Mouse (Mus musculus) limb, embryonic 14.5 days (tissue): ENCODE measurements around the gene Mdp1. TPM values are rescaled to one million over a fixed set of nuclear protein-coding genes. Genes with fewer than 3 reads are reported as not detected.

ENCODE experiments used
- ATAC-seq: fragments of 200-750 bp; cut with Nextera tagmentation; 2 replicates; pipeline ENCODE4 v1.8.0; 2017; ENCODE audit warnings: low read depth, moderate number of reproducible peaks, moderate TSS enrichment; ENCODE audit not compliant: low FRiP score
- DNase-seq: peaks from one replicate; pipeline ENCODE4 v3.0.0-alpha.2; 2015; ENCODE audit warnings: low spot score
- H3K27ac ChIP-seq: fragments of 300-500 bp; sonication (generic); replicated peaks from 2 replicates; pipeline ENCODE4 v1.5.1; 2014; ENCODE audit warnings: low read depth, mild to moderate bottlenecking, low read length, moderate library complexity, mixed read lengths
- H3K27me3 ChIP-seq: fragments of 300-500 bp; sonication (generic); 2 replicates; pipeline ENCODE4 v1.6.1; 2014; ENCODE audit warnings: low read length, mixed read lengths; ENCODE audit not compliant: control insufficient read depth, insufficient read depth
- H3K36me3 ChIP-seq: fragments of 300-500 bp; sonication (generic); 2 replicates; pipeline ENCODE4 v1.6.1; 2014; ENCODE audit warnings: mild to moderate bottlenecking, low read length, moderate library complexity, mixed read lengths; ENCODE audit not compliant: control insufficient read depth, insufficient read depth
- H3K4me1 ChIP-seq: fragments of 300-500 bp; sonication (generic); 2 replicates; pipeline ENCODE4 v1.6.1; 2014; ENCODE audit warnings: antibody characterized with exemption, low read length, mixed read lengths; ENCODE audit not compliant: control insufficient read depth, insufficient read depth
- H3K4me2 ChIP-seq: fragments of 300-500 bp; sonication (generic); replicated peaks from 2 replicates; pipeline ENCODE4 v1.6.1; 2014; ENCODE audit warnings: low read depth, mild to moderate bottlenecking, low read length, moderate library complexity; ENCODE audit not compliant: severe bottlenecking
- H3K4me3 ChIP-seq: fragments of 300-500 bp; sonication (generic); replicated peaks from 2 replicates; pipeline ENCODE4 v1.5.1; 2014; ENCODE audit warnings: low read length
- H3K9ac ChIP-seq: fragments of 300-500 bp; sonication (generic); 2 replicates; pipeline ENCODE4 v1.6.1; 2014; ENCODE audit warnings: mild to moderate bottlenecking, low read depth, low read length, moderate library complexity; ENCODE audit not compliant: severe bottlenecking
- H3K9me3 ChIP-seq: fragments of 300-500 bp; sonication (generic); 2 replicates; pipeline ENCODE4 v1.6.1; 2016; ENCODE audit warnings: low read length; ENCODE audit not compliant: control insufficient read depth
- POLR2A ChIP-seq: fragments of 200-500 bp; IDR thresholded peaks from 2 replicates; pipeline ENCODE4 v1.8.0; 2012; ENCODE audit warnings: inconsistent platforms, mild to moderate bottlenecking, moderate library complexity, borderline replicate concordance; ENCODE audit not compliant: insufficient read depth, insufficient read length; ENCODE audit errors: extremely low read depth
- WGBS: fragments of 180-500 bp; shearing (Covaris S2); extraction: QIAGEN DNeasy Blood & Tissue Kit; methylation state at CpG from one replicate; pipeline ENCODE4 v1.1.7; 2014; 5-methylcytosine and 5-hydroxymethylcytosine counted together
- polyA plus RNA-seq, 2 experiments: library from polyadenylated mRNA; depleted of rRNA in 1 of 2; stranded (reverse) in 1 of 2; unstranded in 1 of 2; fragments of >200 nt; fragmentation: Nextera tagmentation in 1 of 2; extraction: Ambion mirVana in 1 of 2; gene quantifications; 2 replicates each; pipeline versions ENCODE4 v1.2.1 to v1.2.3; 2012 to 2014

The Mdp1 gene
- 47.4 and 49.7 TPM in 2 replicates for polyA plus RNA-seq (2012; rRNA removed)
- polyA plus RNA-seq (2014; fragmentation: Nextera tagmentation; extraction: Ambion mirVana): 53.7 and 59.1 TPM in 2 replicates

DNA sequence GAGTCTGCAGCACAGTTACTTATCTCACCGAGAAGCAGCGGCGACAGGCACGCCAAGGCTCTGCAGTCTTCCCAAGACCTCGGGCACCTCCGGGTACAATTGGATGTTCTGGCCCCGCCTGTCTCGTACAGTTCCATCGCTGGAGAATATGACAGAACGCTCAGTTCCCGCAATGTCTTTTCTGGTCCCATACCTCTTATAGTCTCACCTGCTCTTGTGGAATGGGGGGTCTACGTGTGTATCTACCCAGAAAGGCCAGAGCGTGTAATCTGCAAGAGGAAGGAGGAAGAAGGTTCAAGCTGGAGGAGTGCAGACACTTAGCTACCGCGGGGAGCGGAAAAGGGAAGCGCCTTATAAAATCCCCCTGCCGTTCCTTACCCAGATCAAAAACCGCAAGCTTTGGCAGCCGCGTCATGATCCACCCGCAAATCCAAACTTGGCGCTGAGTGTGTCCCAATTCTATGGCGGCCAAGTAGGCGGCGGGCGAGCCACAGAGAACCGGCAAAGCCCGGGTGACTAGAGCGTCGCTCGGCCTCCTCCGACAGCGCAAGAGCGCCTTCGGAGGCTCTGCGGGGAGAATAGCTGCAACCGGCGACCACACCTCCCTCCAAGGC lies at the start of gene Mdp1:
Gene Mdp1 (minus strand): TSS at position 549 of the 614 bp plus-strand sequence.
- no peak for TF ChIP-seq POLR2A
- no peaks in the 10 kb centered on the region for H3K9me3 ChIP-seq
- under 1% methylated on average over 39 of the region's 39 CpGs for WGBS
- H3K27ac ChIP-seq: peak within 1 kb of the TSS; percentile 79
- H3K9ac ChIP-seq: peak within 1 kb of the TSS; percentile 68
- peak within 1 kb of the TSS; percentile 62 for H3K4me3 ChIP-seq
- H3K4me1 ChIP-seq: peaks cover 5% of the 10 kb centered on the region
- peak within 1 kb of the TSS; percentile 59 for H3K4me2 ChIP-seq
- no peaks in the 10 kb centered on the region for H3K27me3 ChIP-seq
- ATAC-seq (peak; percentile 94), DNase-seq (peak; percentile 91)
- H3K36me3 ChIP-seq: peaks cover 37% of the 10 kb centered on the region

DNA sequence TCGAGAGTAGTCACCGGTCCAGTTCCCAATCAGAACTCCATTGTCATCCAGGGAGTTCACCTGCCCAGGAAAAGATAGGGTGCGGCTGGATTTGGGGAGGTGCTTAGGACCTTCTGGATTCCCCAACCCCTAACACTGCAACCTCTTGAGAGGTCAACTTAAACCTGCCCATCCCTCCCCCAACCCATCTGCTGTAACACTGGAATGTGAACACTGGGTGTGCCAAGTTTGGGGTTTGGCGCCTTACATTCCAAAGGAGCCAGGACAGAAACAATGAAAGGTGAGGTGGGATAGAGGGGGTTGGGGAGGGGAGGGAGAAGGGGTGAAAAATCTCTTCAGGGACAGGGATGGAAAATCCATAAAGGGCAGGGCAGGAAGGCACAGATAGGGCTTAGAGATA lies 49.2 kb upstream of the Mdp1 start:
- no peaks in the 10 kb centered on the region for H3K36me3 ChIP-seq
- H3K9ac ChIP-seq: no peak overlapping the region
- H3K9me3 ChIP-seq: no peaks in the 10 kb centered on the region
- ATAC-seq: no peak
- no peak for TF ChIP-seq POLR2A
- H3K27me3 ChIP-seq: peaks cover 6% of the 10 kb centered on the region
- H3K27ac ChIP-seq: no peak overlapping the region
- no peak for DNase-seq
- no peak overlapping the region for H3K4me2 ChIP-seq
- 76% methylated on average over 4 of the region's 4 CpGs for WGBS
- H3K4me3 ChIP-seq: no peak overlapping the region
- H3K4me1 ChIP-seq: peaks cover 6% of the 10 kb centered on the region; the same call in 1 of the 2 replicates

DNA sequence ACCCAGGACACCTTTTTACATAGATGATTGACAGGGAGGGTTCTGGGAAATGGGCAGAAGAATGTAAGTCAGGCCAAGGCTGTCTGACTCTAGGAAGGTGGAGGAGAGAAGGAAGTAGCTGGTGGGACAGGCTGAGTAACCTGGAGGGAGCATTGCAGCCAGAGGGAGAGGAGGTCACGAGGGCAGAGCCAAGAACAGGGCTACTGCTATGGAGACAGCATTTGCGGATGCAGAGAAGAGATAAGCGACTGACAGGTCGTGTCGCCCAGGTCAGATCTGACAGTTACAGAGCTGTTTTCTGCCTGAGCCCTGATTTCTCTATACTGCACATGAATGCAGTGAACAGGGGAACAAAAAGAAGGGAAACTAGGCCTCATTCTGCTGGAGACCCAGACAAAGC lies 47.1 kb upstream of the Mdp1 start:
- ATAC-seq: no peak
- TF ChIP-seq POLR2A: no peak

DNA sequence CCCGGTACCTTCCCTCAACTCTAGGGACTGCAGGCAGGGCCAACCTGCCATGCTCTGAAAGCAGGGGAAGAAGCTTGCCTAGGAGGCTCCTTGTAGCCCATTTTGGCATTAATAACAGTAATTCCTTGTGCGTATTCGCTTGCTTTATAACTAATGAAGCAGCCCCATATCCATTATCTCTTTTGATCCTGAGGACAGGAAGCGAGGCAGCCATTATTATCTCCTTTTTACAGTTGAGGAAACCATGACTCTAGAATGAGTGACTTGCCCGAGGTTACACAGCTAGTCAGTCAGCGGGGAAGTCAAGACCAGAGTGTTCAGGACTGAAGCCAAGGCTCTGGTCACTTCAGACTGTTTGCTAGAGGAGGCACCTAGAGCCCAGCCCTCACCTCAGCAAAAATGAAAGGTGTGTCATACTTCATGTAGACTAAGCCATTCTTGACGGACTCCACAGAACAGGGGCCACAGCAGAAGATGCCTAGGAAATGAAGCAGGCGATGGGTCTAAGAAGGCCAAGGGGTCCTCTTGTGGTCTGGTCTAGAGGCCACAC lies 45.8 kb upstream of the Mdp1 start:
- no peaks in the 10 kb centered on the region for H3K9me3 ChIP-seq
- 91% methylated on average over 8 of the region's 8 CpGs for WGBS
- H3K4me1 ChIP-seq: no peaks in the 10 kb centered on the region
- no peak overlapping the region for H3K4me2 ChIP-seq
- no peaks in the 10 kb centered on the region for H3K36me3 ChIP-seq
- no peak for TF ChIP-seq POLR2A
- H3K27me3 ChIP-seq: no peaks in the 10 kb centered on the region
- no peak overlapping the region for H3K27ac ChIP-seq
- no peak overlapping the region for H3K9ac ChIP-seq
- ATAC-seq (no peak), DNase-seq (no peak)
- no peak overlapping the region for H3K4me3 ChIP-seq

More for the DNA sequence above, 47.1 kb upstream of the Mdp1 start:
- WGBS: 81% methylated on average over 5 of the region's 5 CpGs
- Histone ChIP-seq H3K4me2 (no peak overlapping the region), H3K27ac (no peak overlapping the region), H3K36me3 (no peaks in the 10 kb centered on the region), H3K9me3 (no peaks in the 10 kb centered on the region), H3K4me3 (no peak overlapping the region), H3K4me1 (no peaks in the 10 kb centered on the region), H3K27me3 (no peaks in the 10 kb centered on the region; the same call in 1 of the 2 replicates), H3K9ac (no peak overlapping the region)
- no peak for DNase-seq

DNA sequence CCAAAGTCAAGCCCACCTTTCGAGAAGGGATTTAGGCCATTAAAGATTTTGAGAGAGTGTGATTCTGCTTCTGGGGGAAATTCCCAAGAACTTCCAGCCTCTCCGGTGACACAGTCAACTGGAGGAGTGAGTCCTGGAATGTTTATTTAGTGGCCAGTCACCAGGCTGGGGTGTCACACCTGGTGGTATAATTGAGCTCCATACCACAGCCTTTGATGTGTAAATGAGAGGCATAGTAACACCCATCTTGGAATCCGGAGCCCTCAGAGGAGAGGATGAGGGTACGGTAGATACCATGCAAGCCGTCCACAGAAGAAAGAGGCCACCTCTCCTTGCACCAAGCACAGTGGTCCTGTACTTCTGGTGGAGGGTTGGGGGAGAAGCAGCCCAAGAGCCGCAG lies 42.5 kb upstream of the Mdp1 start:
- DNase-seq (no peak), ATAC-seq (no peak)
- no peak overlapping the region for H3K9ac ChIP-seq
- H3K4me3 ChIP-seq: no peak overlapping the region
- WGBS: 37% methylated on average over 6 of the region's 6 CpGs
- H3K9me3 ChIP-seq: no peaks in the 10 kb centered on the region
- no peak overlapping the region for H3K4me2 ChIP-seq
- no peak overlapping the region for H3K27ac ChIP-seq
- no peak for TF ChIP-seq POLR2A
- H3K4me1 ChIP-seq: no peaks in the 10 kb centered on the region
- no peaks in the 10 kb centered on the region for H3K27me3 ChIP-seq
- H3K36me3 ChIP-seq: no peaks in the 10 kb centered on the region

DNA sequence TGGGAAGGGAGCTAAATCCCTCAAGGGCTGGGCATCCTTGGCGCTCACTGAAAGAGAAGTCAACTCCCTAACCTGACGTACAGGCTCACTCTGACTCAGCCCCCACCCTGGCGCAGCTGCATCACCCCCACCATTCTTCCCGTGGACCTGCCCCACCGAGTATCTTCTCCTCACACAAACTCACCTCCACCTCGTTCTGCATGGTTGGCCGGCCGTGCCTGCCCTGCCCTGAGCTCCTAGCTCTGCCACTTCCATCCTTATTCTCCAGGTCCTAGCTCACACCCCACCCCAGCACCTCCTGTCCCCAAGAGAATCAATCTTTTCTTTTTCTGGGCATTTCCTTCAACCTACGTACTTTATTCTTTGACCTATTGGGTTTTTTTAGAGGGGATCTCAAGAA lies 40.8 kb upstream of the Mdp1 start:
- Histone ChIP-seq H3K4me2 (no peak overlapping the region), H3K9me3 (no peaks in the 10 kb centered on the region), H3K4me3 (no peak overlapping the region), H3K36me3 (no peaks in the 10 kb centered on the region), H3K27ac (no peak overlapping the region), H3K9ac (no peak overlapping the region), H3K4me1 (no peaks in the 10 kb centered on the region), H3K27me3 (no peaks in the 10 kb centered on the region)
- no peak for ATAC-seq
- 67% methylated on average over 9 of the region's 9 CpGs for WGBS
- TF ChIP-seq POLR2A: no peak
- DNase-seq: no peak
